Mouse (Mus musculus) spleen, postnatal 4 days (tissue): ENCODE data around the gene Gm28551.
"Not testable (repeated sequence)": the region's sequence is repeated elsewhere in the genome, so short reads cannot be mapped to it uniquely, and the experiment has no call there.

ENCODE experiments used
- DNase-seq, 2 experiments: peaks; one replicate each; pipeline ENCODE4 v3.0.0; 2022; ENCODE audit warnings: low spot score in 2 of 2

The Gm28551 gene

GRCm38 (mm10) chr1:53352327-53353261 lies at the start of gene Gm28551, which contains the start of the genes Asdurf and Asnsd1:
Gene Gm28551, minus strand, starts transcription at chr1:53352667.
Gene Asdurf, minus strand, starts transcription at chr1:53352619.
Gene Asnsd1, minus strand, starts transcription at chr1:53352752.
- DNase-seq: peak; percentile 97 to 98

- not testable (repeated sequence) for DNase-seq
Measured at GRCm38 (mm10) chr1:53393936-53394760, 41.7 kb upstream of the Gm28551 start.

GRCm38 (mm10) chr1:53388762-53389161 lies 36.3 kb upstream of the Gm28551 start:
- no peak for DNase-seq

- no peak for DNase-seq
Measured at GRCm38 (mm10) chr1:53384085-53384688, 31.7 kb upstream of the Gm28551 start.

- no peak for DNase-seq
Measured at GRCm38 (mm10) chr1:53377731-53378130, 25.3 kb upstream of the Gm28551 start.

GRCm38 (mm10) chr1:53375965-53376364 lies 23.5 kb upstream of the Gm28551 start:
- DNase-seq: not testable (repeated sequence)

- no peak for DNase-seq
Measured at GRCm38 (mm10) chr1:53358988-53359387, 6.5 kb upstream of the Gm28551 start.

- no peak for DNase-seq
Measured at GRCm38 (mm10) chr1:53341071-53341470, 11.4 kb downstream of the Gm28551 start.

GRCm38 (mm10) chr1:53337403-53337802 lies 15.1 kb downstream of the Gm28551 start:
- not testable (repeated sequence) for DNase-seq

GRCm38 (mm10) chr1:53335465-53335864 lies 17.0 kb downstream of the Gm28551 start:
- no peak for DNase-seq

- DNase-seq: not testable (repeated sequence)
Measured at GRCm38 (mm10) chr1:53333527-53333926, 18.9 kb downstream of the Gm28551 start.

- DNase-seq: no peak
Measured at GRCm38 (mm10) chr1:53324827-53325494, 27.5 kb downstream of the Gm28551 start.

- no peak for DNase-seq
Measured at GRCm38 (mm10) chr1:53324277-53324676, 28.2 kb downstream of the Gm28551 start.

GRCm38 (mm10) chr1:53323254-53323653 lies 29.2 kb downstream of the Gm28551 start:
- no peak for DNase-seq

- DNase-seq: no peak
Measured at GRCm38 (mm10) chr1:53321662-53322344, 30.7 kb downstream of the Gm28551 start.

GRCm38 (mm10) chr1:53312989-53313967 lies 39.2 kb downstream of the Gm28551 start, which contains the start of gene Osgepl1:
Gene Osgepl1, plus strand, starts transcription at chr1:53313624.
- DNase-seq: peak; percentile 79 to 90

GRCm38 (mm10) chr1:53300506-53300905 lies 52.0 kb downstream of the Gm28551 start:
- no peak for DNase-seq

- peak; percentile 91 to 95 for DNase-seq
Measured at GRCm38 (mm10) chr1:53296581-53297383, 55.7 kb downstream of the Gm28551 start, which contains the start of the genes Pms1, Ormdl1 and Gm28778. Gene Pms1, minus strand, starts transcription at chr1:53297018. Gene Ormdl1, plus strand, starts transcription at chr1:53297095. Gene Gm28778, plus strand, starts transcription at chr1:53297111.
